Mouse (Mus musculus) hematopoietic stem cell, adult 5-6 weeks (primary cell): ENCODE data around the gene Adora3. TPM values are rescaled to one million over a fixed set of nuclear protein-coding genes. Genes with fewer than 3 reads are reported as not detected.
A peak's percentile ranks its signal among the peaks of the same experiment; 100 is the strongest.

ENCODE experiments used
- ATAC-seq, 2 experiments: fragments of 125-278 bp in 1 of 2; replicated peaks in 1 of 2; 2 replicates each; pipeline ENCODE4 v1.8.0; 2016 to 2017; ENCODE audit warnings: inconsistent platforms in 2 of 2, mild to moderate bottlenecking in 2 of 2, moderate number of reproducible peaks in 2 of 2, low read depth in 1 of 2, moderate TSS enrichment in 1 of 2; ENCODE audit not compliant: low FRiP score in 2 of 2, poor library complexity in 2 of 2, severe bottlenecking in 2 of 2, insufficient read depth in 1 of 2, low TSS enrichment in 1 of 2
- total RNA-seq: library from RNA; stranded (forward); fragments of 172-1452, 232-1000 nt; gene quantifications from 2 replicates; pipeline ENCODE4 v1.2.3, GENCODE M21; 2017

Adora3 gene
- total RNA-seq, 1 experiment from 2014 or later: not detected

GRCm38 (mm10) chr3:105894601-105895592, 24.2 kb downstream of the Adora3 start:
- peak; percentile 46 to 53 for ATAC-seq

- ATAC-seq: no peak
These were observed 26.2 kb downstream of the Adora3 start for GRCm38 (mm10) chr3:105896811-105897210.

- ATAC-seq: peak; percentile 13 to 20; a peak in 3 of 4 replicates
These were observed 27.7 kb downstream of the Adora3 start for GRCm38 (mm10) chr3:105898325-105898724.

GRCm38 (mm10) chr3:105898861-105899260, 28.2 kb downstream of the Adora3 start:
- ATAC-seq: no peak

DNA sequence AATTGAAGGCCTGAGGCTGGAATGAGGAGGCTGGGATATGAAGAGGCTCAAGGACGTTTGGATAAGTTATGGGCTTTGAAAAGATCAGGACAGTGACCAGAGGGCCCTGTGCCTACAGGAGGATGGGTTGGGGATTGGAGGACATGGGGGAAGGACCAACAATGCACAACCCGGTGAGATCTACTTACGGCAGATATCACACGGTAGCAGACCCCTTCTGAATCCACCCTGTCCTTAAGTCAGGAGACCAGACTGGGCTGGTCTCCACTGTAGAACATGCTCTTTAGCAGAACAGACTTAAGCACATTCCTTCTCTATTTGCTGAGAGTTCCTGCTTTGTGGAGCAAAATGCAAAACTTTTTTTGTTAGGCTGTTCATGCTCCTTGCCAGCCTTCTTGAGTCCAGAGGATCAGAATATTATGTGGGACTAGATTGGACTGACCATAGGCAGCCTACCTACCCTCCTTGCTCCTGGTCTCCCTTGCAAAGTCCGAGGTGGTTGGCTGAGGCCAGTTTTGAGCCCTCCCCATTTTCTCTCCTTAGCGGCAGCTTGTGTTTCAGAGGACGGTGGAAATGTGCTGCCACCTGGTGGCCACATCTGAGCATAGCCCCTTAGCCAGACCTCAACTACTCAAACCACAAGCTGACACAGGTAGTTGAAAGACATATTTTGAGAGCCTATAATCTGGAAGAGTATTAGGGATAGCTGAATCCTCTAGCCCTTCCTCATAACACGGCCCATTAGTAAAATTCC, 28.9 kb downstream of the Adora3 start:
- ATAC-seq: peak; percentile 34 to 36; a peak in 2 of 4 replicates

DNA sequence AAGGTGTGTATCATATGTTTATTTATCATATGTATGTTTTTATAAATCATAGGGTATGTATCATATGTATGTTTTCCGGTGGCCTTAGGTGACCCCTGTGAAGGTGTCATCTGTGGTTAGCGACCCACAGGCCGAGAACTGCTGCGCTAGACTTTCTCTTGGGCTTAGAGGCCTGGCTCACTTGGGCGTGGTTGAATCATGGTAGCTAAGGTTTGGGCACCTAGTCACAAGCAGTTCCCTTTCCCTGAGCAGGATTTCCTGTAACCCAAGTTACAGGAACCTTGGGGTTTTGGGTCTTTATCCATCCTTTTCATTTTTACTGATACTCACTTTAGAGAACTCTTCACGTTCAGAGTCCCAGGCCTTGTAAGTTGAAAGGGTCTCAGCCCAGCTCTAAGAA, 29.6 kb downstream of the Adora3 start:
- ATAC-seq: no peak; a peak in 1 of 4 replicates

GRCm38 (mm10) chr3:105900716-105901115, 30.1 kb downstream of the Adora3 start:
- ATAC-seq: peak; percentile 77 to 80

GRCm38 (mm10) chr3:105901468-105901867, 30.8 kb downstream of the Adora3 start:
- no peak for ATAC-seq

- ATAC-seq: no peak
These were observed 33.6 kb downstream of the Adora3 start for GRCm38 (mm10) chr3:105904213-105904612.

- no peak for ATAC-seq
These were observed 34.1 kb downstream of the Adora3 start for GRCm38 (mm10) chr3:105904721-105905120.

GRCm38 (mm10) chr3:105907956-105908655, 37.4 kb downstream of the Adora3 start:
- no peak for ATAC-seq

GRCm38 (mm10) chr3:105908976-105909375, 38.3 kb downstream of the Adora3 start:
- no peak for ATAC-seq

DNA sequence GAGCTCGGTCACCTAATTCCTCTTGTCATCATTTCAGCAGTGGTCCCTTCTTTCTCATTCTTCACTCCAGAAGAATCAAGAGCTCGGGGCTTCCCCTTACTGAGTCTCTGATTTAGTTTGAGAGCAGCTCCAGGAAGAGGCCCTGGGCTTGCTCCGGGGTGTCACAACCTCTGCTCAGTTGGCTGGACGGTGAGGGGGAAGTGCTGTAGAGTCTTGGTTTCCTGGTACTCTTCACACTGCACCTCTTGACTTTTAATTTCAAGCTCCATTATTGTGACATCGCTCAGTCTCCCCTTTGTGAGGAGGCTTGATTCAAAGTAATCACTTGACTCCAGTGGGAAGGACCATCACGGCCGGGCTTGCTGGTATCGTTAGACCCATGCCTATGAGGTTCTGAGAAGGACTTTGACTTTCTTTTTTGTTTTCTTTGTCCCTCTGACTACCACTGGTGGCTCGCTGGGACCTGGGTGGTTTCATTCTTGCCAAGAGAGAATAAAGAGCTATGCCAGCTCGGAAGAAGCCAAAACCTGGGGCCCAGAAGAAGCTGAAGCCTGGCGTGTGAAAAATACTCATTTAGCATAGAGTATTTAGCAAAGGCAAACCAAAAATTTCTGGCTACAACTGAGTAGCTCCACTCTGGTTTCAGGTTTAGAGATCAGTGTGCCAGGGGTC, 40.0 kb downstream of the Adora3 start:
- ATAC-seq: peak; percentile 84 to 87

GRCm38 (mm10) chr3:105912097-105912880, 41.6 kb downstream of the Adora3 start:
- ATAC-seq: no peak

DNA sequence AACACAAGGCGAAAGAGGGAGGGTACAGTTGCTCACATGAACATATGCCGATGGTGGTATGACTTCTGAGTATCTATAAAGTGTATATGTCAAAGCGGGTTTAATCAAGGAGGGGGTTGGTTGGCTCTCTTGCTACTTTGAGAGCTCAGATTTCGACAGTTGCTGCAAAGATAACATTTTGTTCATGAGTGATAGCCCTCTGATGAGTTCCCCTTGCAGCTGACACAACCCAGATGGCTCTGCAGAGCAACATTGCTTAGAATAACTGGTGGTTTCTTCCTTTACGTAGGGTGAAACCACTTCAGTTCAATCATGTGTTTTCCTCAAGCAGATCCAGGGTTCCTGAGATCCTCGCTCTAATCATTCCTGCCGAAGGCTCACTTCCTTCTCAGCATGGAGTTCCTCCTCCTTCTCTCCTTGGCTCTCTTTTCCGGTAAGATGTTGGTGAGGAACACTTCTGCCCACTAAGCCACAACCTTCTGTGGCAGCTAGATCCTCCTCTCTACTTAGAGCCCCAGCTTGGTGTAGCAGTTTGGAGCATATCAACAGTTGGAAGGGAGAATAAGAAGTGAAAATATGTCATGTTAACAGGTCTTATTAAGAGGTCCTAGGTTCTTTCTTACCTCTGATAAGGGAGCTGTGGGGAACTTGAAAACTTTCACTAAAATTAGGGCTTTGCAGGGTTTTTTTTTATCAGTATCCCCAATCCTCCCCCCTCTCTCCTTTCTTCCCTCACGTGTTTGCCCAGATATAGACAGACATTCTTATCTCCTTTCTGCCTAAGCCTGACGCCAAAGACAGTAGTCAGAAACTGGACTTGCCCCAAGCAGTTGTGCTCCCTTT, 43.4 kb downstream of the Adora3 start:
- peak; percentile 19 to 48; a peak in 2 of 4 replicates for ATAC-seq

DNA sequence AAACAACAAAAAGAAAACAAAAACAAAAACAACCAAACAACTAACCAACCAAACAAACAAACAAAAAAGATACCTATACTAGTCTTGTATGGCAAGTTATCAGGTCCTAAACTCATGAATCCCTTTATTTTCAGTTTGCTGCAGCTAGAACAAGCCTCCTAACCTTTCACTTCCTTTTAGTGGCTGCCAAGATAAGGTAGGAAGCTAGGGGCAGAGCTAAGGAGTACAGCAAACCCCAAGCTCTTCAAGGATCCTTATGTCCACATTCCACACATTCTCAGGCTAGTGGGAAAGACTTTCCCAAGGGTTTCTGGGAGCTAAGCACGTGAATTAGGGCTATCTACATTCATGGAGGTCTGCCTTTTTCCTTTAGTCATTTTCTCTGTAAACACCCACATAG, 44.6 kb downstream of the Adora3 start:
- no peak for ATAC-seq
